Mouse (Mus musculus) thymus, adult 2 months (tissue): ENCODE results near the gene Olfr310.

Experiments used
- CTCF ChIP-seq: fragments of 200-500 bp; IDR thresholded peaks from 2 replicates; pipeline ENCODE4 v1.5.1; 2012; ENCODE audit warnings: mild to moderate bottlenecking, control low read depth, low read length, moderate library complexity, borderline replicate concordance; ENCODE audit not compliant: control insufficient read depth, poor library complexity, insufficient read depth; ENCODE audit errors: extremely low read depth
- POLR2A ChIP-seq: fragments of 200-500 bp; IDR thresholded peaks from 2 replicates; pipeline ENCODE4 v1.6.1; 2012; ENCODE audit warnings: mild to moderate bottlenecking, low read length, control low read depth, moderate library complexity; ENCODE audit not compliant: control insufficient read depth, poor library complexity, insufficient read depth; ENCODE audit errors: extremely low read depth

- no peak for TF ChIP-seq CTCF
- no peak for TF ChIP-seq POLR2A
Measured at GRCm38 (mm10) chr7:86325530-86325929, 48.6 kb upstream of the Olfr310 start, which contains the start of gene Olfr308.
